Comparison of ENCODE assay signal across 14 mouse cellular contexts in the genomic region with DNA sequence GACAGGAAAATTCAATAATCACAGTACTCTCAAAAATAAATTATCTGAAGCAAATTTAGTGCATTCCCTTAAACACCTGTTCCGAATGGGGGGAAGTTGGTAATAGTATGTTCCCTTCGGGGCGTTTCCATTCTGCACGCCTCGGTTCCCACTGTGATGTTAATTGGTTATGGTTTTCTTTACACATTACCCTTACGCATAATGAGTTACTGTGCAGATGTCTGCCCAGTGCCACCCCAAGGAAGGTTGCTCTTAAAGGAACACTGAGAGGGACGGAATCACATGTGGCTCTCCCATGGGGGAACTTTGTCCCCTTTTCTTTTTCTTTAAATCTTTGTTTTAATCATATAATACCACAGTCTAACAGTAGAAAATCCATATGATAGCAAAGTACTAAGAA.
DNase-seq lines count a peak whose midpoint lies in the region; ATAC-seq lines count a peak whose summit lies in the region.
"Had no signal": no experiment of that assay in that cellular context is flagged by ENCODE, and none has a peak within 500 bp of the region (broad histone marks: within the 10 kb centered on the region; RNA-seq: fewer than 3 reads in every experiment).

No protein-coding gene starts in this region.

- H3K4me3 ChIP-seq in kidney, embryonic 15.5 days (replicated peaks), result no peak overlapping the region
- no peak overlapping the region for H3K4me3 ChIP-seq in embryonic facial prominence, embryonic 15.5 days (replicated peaks)
- H3K4me3 ChIP-seq in midbrain, embryonic 13.5 days (replicated peaks), result no peak overlapping the region
- H3K4me3 ChIP-seq: erythroblast, embryonic 14.5 days; left cerebral cortex, adult 2 months; liver, embryonic 12.5 days had no signal

- peak overlapping the region; percentile 81 for H3K27ac ChIP-seq in kidney, embryonic 15.5 days
- peak overlapping the region; percentile 78 for H3K27ac ChIP-seq in embryonic facial prominence, embryonic 15.5 days (replicated peaks)
- H3K27ac ChIP-seq in midbrain, embryonic 13.5 days, result 0 out of 2 replicates have a peak overlapping the region, but pooled peaks have one; percentile 45
- H3K27ac ChIP-seq: left cerebral cortex, adult 2 months; liver, embryonic 12.5 days; macrophage had no signal

- peak; percentile 68 for ATAC-seq in kidney, embryonic 15.5 days (replicated peaks; ENCODE audit: low FRiP score)
- no peak for ATAC-seq in embryonic facial prominence, embryonic 15.5 days (ENCODE audit: insufficient number of reproducible peaks, low FRiP score, low TSS enrichment, low read depth)
- peak; percentile 72 for ATAC-seq in midbrain, embryonic 13.5 days
- ATAC-seq: liver, embryonic 12.5 days had no signal

- 0 out of 2 replicates have a peak, but pooled peaks cover 5% of the 10 kb centered on the region for H3K9me3 ChIP-seq in kidney, embryonic 15.5 days (replicated peaks)
- H3K9me3 ChIP-seq in embryonic facial prominence, embryonic 15.5 days (replicated peaks), result no peaks in the 10 kb centered on the region
- H3K9me3 ChIP-seq in midbrain, embryonic 13.5 days, result 0 out of 2 replicates have a peak, but pooled peaks cover 3% of the 10 kb centered on the region
- H3K9me3 ChIP-seq: liver, embryonic 12.5 days had no signal

- no peaks in the 10 kb centered on the region for H3K36me3 ChIP-seq in kidney, embryonic 15.5 days
- no peaks in the 10 kb centered on the region for H3K36me3 ChIP-seq in embryonic facial prominence, embryonic 15.5 days
- H3K36me3 ChIP-seq in midbrain, embryonic 13.5 days, result no peaks in the 10 kb centered on the region
- H3K36me3 ChIP-seq: liver, embryonic 12.5 days had no signal

- H3K9ac ChIP-seq in kidney, embryonic 15.5 days, result no peak overlapping the region
- H3K9ac ChIP-seq in embryonic facial prominence, embryonic 15.5 days, result no peak overlapping the region
- H3K9ac ChIP-seq in midbrain, embryonic 13.5 days (replicated peaks), result no peak overlapping the region
- H3K9ac ChIP-seq: liver, embryonic 12.5 days had no signal

- peak; percentile 79 for DNase-seq in heart, adult 11 months
- DNase-seq in heart, adult 9 months (ENCODE audit: low spot score in 2 of 2), result no peak
- DNase-seq in kidney, postnatal 14 days, result no peak
- DNase-seq in adrenal gland, postnatal 36 days, result no peak
- no peak for DNase-seq in left cerebral cortex, adult 9 months (ENCODE audit: low spot score in 2 of 2)
- DNase-seq: B cell, adult 2 months; cerebellum, postnatal 25 days had no signal

- H3K4me1 ChIP-seq in kidney, embryonic 15.5 days, result peaks cover 62% of the 10 kb centered on the region
- H3K4me1 ChIP-seq in embryonic facial prominence, embryonic 15.5 days, result peaks cover 47% of the 10 kb centered on the region
- H3K4me1 ChIP-seq in midbrain, embryonic 13.5 days (replicated peaks), result peaks cover 41% of the 10 kb centered on the region

- WGBS in kidney, embryonic 15.5 days, result 48% methylated on average over 7 of the region's 7 CpGs
- WGBS in embryonic facial prominence, embryonic 15.5 days, result 23% methylated on average over 7 of the region's 7 CpGs
- 9% methylated on average over 7 of the region's 7 CpGs for WGBS in midbrain, embryonic 13.5 days

- H3K27me3 ChIP-seq in kidney, embryonic 15.5 days, result no peaks in the 10 kb centered on the region
- no peaks in the 10 kb centered on the region for H3K27me3 ChIP-seq in embryonic facial prominence, embryonic 15.5 days
- H3K27me3 ChIP-seq in midbrain, embryonic 13.5 days, result no peaks in the 10 kb centered on the region
- H3K27me3 ChIP-seq: liver, embryonic 12.5 days had no signal

- H3K4me2 ChIP-seq in kidney, embryonic 15.5 days, result 0 out of 2 replicates have a peak overlapping the region, but pooled peaks have one; percentile 8
- no peak overlapping the region for H3K4me2 ChIP-seq in embryonic facial prominence, embryonic 15.5 days (replicated peaks)
- no peak overlapping the region for H3K4me2 ChIP-seq in midbrain, embryonic 13.5 days (replicated peaks)
- H3K4me2 ChIP-seq: liver, embryonic 12.5 days had no signal
